Comparison of ENCODE assay signal across 9 mouse cellular contexts in the genomic region with DNA sequence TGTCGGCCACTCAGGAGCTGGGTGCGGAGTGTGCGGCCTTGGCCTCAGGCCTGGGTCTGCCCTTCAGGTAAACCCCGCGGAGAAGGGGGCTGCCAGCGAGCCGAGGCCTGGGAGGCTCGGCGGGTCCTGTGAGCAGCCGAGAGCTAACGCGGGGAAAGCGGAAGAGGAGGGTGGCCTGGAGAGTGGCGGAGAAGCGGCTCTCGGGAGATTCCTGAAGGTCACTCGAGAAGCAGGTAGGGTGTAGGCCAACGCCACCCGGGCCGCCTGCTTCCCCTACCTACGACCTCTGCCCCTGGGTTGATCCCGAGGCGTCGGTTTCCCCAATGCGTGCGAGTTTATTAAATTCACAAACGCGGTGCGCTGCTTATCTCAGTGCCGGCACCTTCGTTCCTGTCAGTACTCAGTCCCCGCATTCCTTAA. TPM values are rescaled to one million over a fixed set of nuclear protein-coding genes. Genes with fewer than 3 reads are reported as not detected.
A peak's percentile ranks its signal among the peaks of the same experiment; 100 is the strongest.
DNase-seq lines count a peak whose midpoint lies in the region; ATAC-seq lines count a peak whose summit lies in the region.
"Had no signal": no experiment of that assay in that cellular context is flagged by ENCODE, and none has a peak within 500 bp of the region (broad histone marks: within the 10 kb centered on the region; RNA-seq: fewer than 3 reads in every experiment).

No protein-coding gene starts in this region.

- peak; percentile 62 for ATAC-seq in heart, embryonic 11.5 days (replicated peaks; ENCODE audit: insufficient number of reproducible peaks, low FRiP score, low TSS enrichment)
- ATAC-seq in megakaryocyte-erythroid progenitor cell, adult 5-6 weeks (replicated peaks; ENCODE audit: low FRiP score, low TSS enrichment, poor library complexity, severe bottlenecking) = peak; percentile 65; the same call in 1 of the 2 replicates

- under 1% methylated on average over 32 of the region's 32 CpGs for WGBS in heart, embryonic 11.5 days (ENCODE audit: insufficient replicate concordance)
- under 1% methylated on average over 32 of the region's 32 CpGs for WGBS in hindbrain, embryonic 10.5 days

- H3K36me3 ChIP-seq in heart, embryonic 11.5 days (ENCODE audit: control insufficient read depth, insufficient read depth, low read length) = peaks cover 6% of the 10 kb centered on the region
- peaks cover 29% of the 10 kb centered on the region for H3K36me3 ChIP-seq in hindbrain, embryonic 10.5 days

- 0 out of 2 replicates have a peak, but pooled peaks cover 6% of the 10 kb centered on the region for H3K4me1 ChIP-seq in heart, embryonic 11.5 days (ENCODE audit: control insufficient read depth, insufficient read depth, low read length)
- H3K4me1 ChIP-seq in hindbrain, embryonic 10.5 days (replicated peaks) = peaks cover 20% of the 10 kb centered on the region

- no peaks in the 10 kb centered on the region for H3K9me3 ChIP-seq in heart, embryonic 11.5 days (replicated peaks; ENCODE audit: control insufficient read depth, low read length)
- H3K9me3 ChIP-seq in hindbrain, embryonic 10.5 days = no peaks in the 10 kb centered on the region

- H3K4me3 ChIP-seq in heart, embryonic 11.5 days (ENCODE audit: low read depth, low read length) = peak overlapping the region; percentile 88
- peak overlapping the region; percentile 76 for H3K4me3 ChIP-seq in hindbrain, embryonic 10.5 days

- no peaks in the 10 kb centered on the region for H3K27me3 ChIP-seq in heart, embryonic 11.5 days (ENCODE audit: control insufficient read depth, insufficient read depth, low read length)
- H3K27me3 ChIP-seq in hindbrain, embryonic 10.5 days (ENCODE audit: insufficient read depth, poor library complexity, severe bottlenecking) = no peaks in the 10 kb centered on the region

- peak overlapping the region; percentile 93 for H3K27ac ChIP-seq in heart, embryonic 11.5 days (ENCODE audit: low read depth, low read length)
- H3K27ac ChIP-seq in hindbrain, embryonic 10.5 days = peak overlapping the region; percentile 93

- H3K9ac ChIP-seq in heart, embryonic 11.5 days (ENCODE audit: low read depth, low read length) = peak overlapping the region; percentile 97

- peak overlapping the region; percentile 81 for H3K4me2 ChIP-seq in heart, embryonic 11.5 days

- no peak for DNase-seq in heart, adult 9 months (ENCODE audit: low spot score in 2 of 2)
- peak; percentile 6 for DNase-seq in NIH3T3 (ENCODE audit: low read depth)
- no peak for DNase-seq in hindbrain, embryonic 10.5 days (ENCODE audit: low spot score)
- no peak for DNase-seq in retina, embryonic 14.5 days (ENCODE audit: low spot score)
- no peak for DNase-seq in urinary bladder, postnatal 25 days (ENCODE audit: low spot score)
- no peak for DNase-seq in kidney, postnatal 14 days

RNA-seq across cellular contexts. Expression of gene Uqcrc2, which starts 0.4 kb away (rescaled TPM):
- polyA plus RNA-seq in heart, embryonic 11.5 days (2014; fragmentation: Nextera tagmentation; extraction: Ambion mirVana) = 429 and 456 TPM in 2 replicates
- polyA plus RNA-seq in hindbrain, embryonic 10.5 days (2016; fragmentation: Nextera tagmentation; extraction: Ambion mirVana) = 165 and 174 TPM in 2 replicates
- total RNA-seq in megakaryocyte-erythroid progenitor cell, adult 5-6 weeks (2014; fragmentation: Nextera tagmentation) = 207 and 215 TPM in 2 replicates
- total RNA-seq in megakaryocyte-erythroid progenitor cell, adult 5-6 weeks (2017) = 222 and 233 TPM in 2 replicates

RNA-seq across cellular contexts. Expression of gene Pdzd9, which starts 34.8 kb away (rescaled TPM):
- 0.28 and 0.43 TPM in 2 replicates for polyA plus RNA-seq in heart, embryonic 11.5 days (2014; fragmentation: Nextera tagmentation; extraction: Ambion mirVana)
- polyA plus RNA-seq in hindbrain, embryonic 10.5 days (2016; fragmentation: Nextera tagmentation; extraction: Ambion mirVana) = 0.35 and 0.40 TPM in 2 replicates
- not detected in 2 replicates for total RNA-seq in megakaryocyte-erythroid progenitor cell, adult 5-6 weeks (2014; fragmentation: Nextera tagmentation)
- total RNA-seq in megakaryocyte-erythroid progenitor cell, adult 5-6 weeks (2017) = not detected in 2 replicates
- total RNA-seq: layer of hippocampus, postnatal 36 days had no signal

RNA-seq across cellular contexts. Expression of gene Mosmo, which starts 42.0 kb away (rescaled TPM):
- polyA plus RNA-seq in heart, embryonic 11.5 days (2014; fragmentation: Nextera tagmentation; extraction: Ambion mirVana) = 12.5 and 17.8 TPM in 2 replicates
- polyA plus RNA-seq in hindbrain, embryonic 10.5 days (2016; fragmentation: Nextera tagmentation; extraction: Ambion mirVana) = 10.4 and 13.8 TPM in 2 replicates
- total RNA-seq in megakaryocyte-erythroid progenitor cell, adult 5-6 weeks (2014; fragmentation: Nextera tagmentation) = 31.7 and 38.8 TPM in 2 replicates
- 15.4 and 42.1 TPM in 2 replicates for total RNA-seq in megakaryocyte-erythroid progenitor cell, adult 5-6 weeks (2017)
